Mouse (Mus musculus) MEL (cell line): Measurements from ENCODE around the gene Med27. TPM values are rescaled to one million over a fixed set of nuclear protein-coding genes. Genes with fewer than 3 reads are reported as not detected.

Source experiments
- DNase-seq: peaks from one replicate; pipeline ENCODE4 v3.0.0; 2011; ENCODE audit warnings: low read depth, low spot score
- H3K27ac ChIP-seq: 2 replicates; pipeline ENCODE4 v1.5.1; 2012; ENCODE audit warnings: low read depth, mild to moderate bottlenecking, control low read depth, low read length, moderate library complexity; ENCODE audit not compliant: control insufficient read depth
- H3K27me3 ChIP-seq, 2 experiments: fragments of 150-350 bp in 1 of 2; sonication (generic) in 1 of 2; 2 replicates each; pipeline ENCODE4 v1.6.1; 2012; ENCODE audit warnings: low read length in 2 of 2, mild to moderate bottlenecking in 2 of 2, improper control_type of control experiment in 1 of 2, moderate library complexity in 1 of 2; ENCODE audit not compliant: insufficient read depth in 2 of 2, control insufficient read depth in 1 of 2
- H3K36me3 ChIP-seq, 2 experiments: 2 replicates each; pipeline ENCODE4 v1.6.1; 2012 to 2014; ENCODE audit warnings: low read length in 2 of 2, improper control_type of control experiment in 1 of 2, inconsistent platforms in 1 of 2, mild to moderate bottlenecking in 1 of 2; ENCODE audit not compliant: insufficient read depth in 2 of 2, control insufficient read depth in 1 of 2
- H3K4me1 ChIP-seq, 2 experiments: fragments of 150-350 bp in 1 of 2; sonication (generic) in 1 of 2; 2 replicates each; pipeline ENCODE4 v1.6.1; 2012; ENCODE audit warnings: low read length in 2 of 2, improper control_type of control experiment in 1 of 2, mild to moderate bottlenecking in 1 of 2; ENCODE audit not compliant: insufficient read depth in 2 of 2, control insufficient read depth in 1 of 2
- H3K4me3 ChIP-seq, 2 experiments: fragments of 150-350 bp in 1 of 2; sonication (generic) in 1 of 2; 2 replicates each; pipeline ENCODE4 v1.5.1; 2012; ENCODE audit warnings: low read depth in 2 of 2, low read length in 2 of 2, mild to moderate bottlenecking in 2 of 2, moderate library complexity in 2 of 2, control low read depth in 1 of 2, improper control_type of control experiment in 1 of 2; ENCODE audit not compliant: control insufficient read depth in 1 of 2, insufficient read depth in 1 of 2
- H3K79me2 ChIP-seq: 2 replicates; pipeline ENCODE4 v1.6.1; 2012; ENCODE audit warnings: mild to moderate bottlenecking, low read length, moderate library complexity; ENCODE audit not compliant: control insufficient read depth, poor library complexity, insufficient read depth
- H3K9ac ChIP-seq: 2 replicates; pipeline ENCODE4 v1.6.1; 2012; ENCODE audit warnings: low read depth, mild to moderate bottlenecking, control low read depth, low read length, moderate library complexity; ENCODE audit not compliant: control insufficient read depth, poor library complexity, severe bottlenecking
- H3K9me3 ChIP-seq: fragments of 150-350 bp; sonication (generic); replicated peaks from 2 replicates; pipeline ENCODE4 v1.6.1; 2012; ENCODE audit warnings: mild to moderate bottlenecking, low read length, improper control_type of control experiment, moderate library complexity; ENCODE audit not compliant: insufficient read depth
- BHLHE40 ChIP-seq: IDR thresholded peaks from 2 replicates; pipeline ENCODE4 v1.6.1; 2012; ENCODE audit warnings: low read depth, mild to moderate bottlenecking, inconsistent platforms, low read length, improper control_type of control experiment, borderline replicate concordance
- E2F4 ChIP-seq: IDR thresholded peaks from 2 replicates; pipeline ENCODE4 v1.6.1; 2011; ENCODE audit warnings: low read depth, low read length, improper control_type of control experiment, borderline replicate concordance
- EP300 ChIP-seq, 2 experiments: IDR thresholded peaks; 2 replicates each; pipeline ENCODE4 v1.6.1; 2011; ENCODE audit warnings: improper control_type of control experiment in 2 of 2, low read length in 2 of 2, low read depth in 1 of 2, mild to moderate bottlenecking in 1 of 2
- MAFK ChIP-seq: IDR thresholded peaks from 2 replicates; pipeline ENCODE4 v1.6.1; 2011; ENCODE audit warnings: low read depth, mild to moderate bottlenecking, low read length, improper control_type of control experiment, borderline replicate concordance
- MAX ChIP-seq: IDR thresholded peaks from 2 replicates; pipeline ENCODE4 v1.6.1; 2011; ENCODE audit warnings: low read length, improper control_type of control experiment
- MAZ ChIP-seq: IDR thresholded peaks from 2 replicates; pipeline ENCODE4 v1.6.1; 2012; ENCODE audit warnings: low read depth, mild to moderate bottlenecking, inconsistent platforms, low read length, improper control_type of control experiment
- MEF2A ChIP-seq: IDR thresholded peaks from 2 replicates; pipeline ENCODE4 v1.6.1; 2014; ENCODE audit warnings: low read depth, mild to moderate bottlenecking, inconsistent platforms, low read length, improper control_type of control experiment; ENCODE audit not compliant: poor library complexity, insufficient replicate concordance, severe bottlenecking; ENCODE audit errors: extremely low read depth
- MXI1 ChIP-seq: IDR thresholded peaks from 2 replicates; pipeline ENCODE4 v1.6.1; 2011; ENCODE audit warnings: mild to moderate bottlenecking, low read depth, low read length, improper control_type of control experiment
- MYB ChIP-seq: IDR thresholded peaks from 2 replicates; pipeline ENCODE4 v1.6.1; 2011; ENCODE audit warnings: mild to moderate bottlenecking, low read depth, low read length, improper control_type of control experiment
- MYC ChIP-seq: IDR thresholded peaks from 2 replicates; pipeline ENCODE4 v1.6.1; 2011; ENCODE audit warnings: low read depth, mild to moderate bottlenecking, low read length, improper control_type of control experiment, moderate library complexity
- RCOR1 ChIP-seq: IDR thresholded peaks from 2 replicates; pipeline ENCODE4 v1.6.1; 2012; ENCODE audit warnings: low read depth, mild to moderate bottlenecking, inconsistent platforms, low read length, improper control_type of control experiment
- SIN3A ChIP-seq: IDR thresholded peaks from 2 replicates; pipeline ENCODE4 v1.6.1; 2012; ENCODE audit warnings: low read length, improper control_type of control experiment, inconsistent platforms
- TBP ChIP-seq: IDR thresholded peaks from 2 replicates; pipeline ENCODE4 v1.8.0; 2011; ENCODE audit warnings: low read depth, low read length, improper control_type of control experiment
- USF1 ChIP-seq: IDR thresholded peaks from 2 replicates; pipeline ENCODE4 v1.6.1; 2014; ENCODE audit warnings: low read depth, mild to moderate bottlenecking, inconsistent platforms, low read length, improper control_type of control experiment, moderate library complexity
- ZC3H11A ChIP-seq: IDR thresholded peaks from 2 replicates; pipeline ENCODE4 v1.6.1; 2012; ENCODE audit warnings: low read depth, mild to moderate bottlenecking, inconsistent platforms, low read length, improper control_type of control experiment
- polyA plus RNA-seq, 2 experiments: library from polyadenylated mRNA; stranded (reverse) in 1 of 2; unstranded in 1 of 2; fragments of >175 nt in 1 of 2; fragments of >200 nt in 1 of 2; gene quantifications; 2 replicates each; pipeline versions ENCODE4 v1.2.1 to v1.2.4; 2012; ENCODE audit warnings: low replicate concordance in 2 of 2, low read depth in 1 of 2; ENCODE audit not compliant: insufficient read length in 2 of 2, insufficient read depth in 1 of 2, missing spikeins in 1 of 2
- total RNA-seq: library from RNA; depleted of rRNA; stranded (reverse); fragments of 300-350 nt; gene quantifications from 2 replicates; pipeline ENCODE4 v1.2.3, GENCODE M21; 2012

The Med27 gene
- total and polyA plus RNA-seq, 3 experiments: 46.3 to 46.9 TPM; not detected in 1

DNA sequence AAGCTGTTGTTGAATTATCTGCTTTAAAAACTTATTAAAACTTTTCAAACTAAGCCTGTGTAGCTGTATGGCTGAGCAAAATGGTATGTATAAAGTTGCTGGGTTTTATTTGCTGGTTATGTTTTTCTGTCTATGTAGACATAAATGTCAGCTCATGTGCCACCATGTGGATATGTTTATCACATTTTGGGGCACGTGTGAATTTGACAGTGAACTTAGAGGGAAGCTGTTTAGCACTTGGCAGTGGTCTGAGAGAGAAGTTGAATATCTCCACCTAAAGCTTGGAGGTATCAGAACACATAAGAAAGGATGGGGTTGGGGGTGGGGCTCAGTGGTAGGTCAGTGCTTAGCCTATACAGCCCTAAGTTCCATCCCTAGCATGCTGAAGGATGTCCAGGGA, 113.0 kb downstream of the Med27 start:
- peaks cover 17 to 28% of the 10 kb centered on the region in 2 experiments for H3K4me1 ChIP-seq
- no peak overlapping the region for H3K4me3 ChIP-seq
- no peak overlapping the region for H3K27ac ChIP-seq
- no peaks in the 10 kb centered on the region for H3K9me3 ChIP-seq
- H3K9ac ChIP-seq: no peak overlapping the region
- no peak for DNase-seq
- TF ChIP-seq ZC3H11A (no peak), BHLHE40 (peak; percentile 73), MYC (0 out of 2 replicates have a peak, but pooled peaks have one; percentile 47), MXI1 (peak; percentile 97), SIN3A (peak; percentile 79), USF1 (peak; percentile 22; the same call in 1 of the 2 replicates), MAX (peak; percentile 82), MAFK (no peak)
- TF ChIP-seq, all 39 proteins: peak for 6
- H3K36me3 ChIP-seq: peaks cover 0 to 33% of the 10 kb centered on the region in 2 experiments; a peak in 2 of 4 replicates
- no peaks in the 10 kb centered on the region; the same call in 1 of the 2 replicates for H3K79me2 ChIP-seq
- no peaks in the 10 kb centered on the region for H3K27me3 ChIP-seq

GRCm38 (mm10) chr2:29461841-29462240, 115.2 kb downstream of the Med27 start:
- TF ChIP-seq TBP (no peak), ZC3H11A (no peak), MAZ (no peak), SIN3A (no peak), E2F4 (no peak), MYB (no peak), RCOR1 (no peak), EP300 (IDR thresholded peaks at IDR 0.05; ENCODE audit: low read depth in 1 of 2, low read length in 2 of 2) (no peak), BHLHE40 (no peak), MYC (no peak), MEF2A (no peak)
- no peak for DNase-seq
- no peaks in the 10 kb centered on the region for H3K27me3 ChIP-seq
- H3K79me2 ChIP-seq: no peaks in the 10 kb centered on the region; the same call in 1 of the 2 replicates
- H3K9me3 ChIP-seq: no peaks in the 10 kb centered on the region
- no peak overlapping the region for H3K9ac ChIP-seq
- H3K27ac ChIP-seq: no peak overlapping the region
- H3K36me3 ChIP-seq: peaks cover 0 to 41% of the 10 kb centered on the region in 2 experiments; a peak in 2 of 4 replicates
- H3K4me1 ChIP-seq: peaks cover 29 to 45% of the 10 kb centered on the region in 2 experiments
- no peak overlapping the region for H3K4me3 ChIP-seq
